Mouse (Mus musculus) lung, embryonic 16.5 days (tissue): ENCODE measurements around the gene Gata5. TPM values are rescaled to one million over a fixed set of nuclear protein-coding genes. Genes with fewer than 3 reads are reported as not detected.

Experiments used
- ATAC-seq: fragments of 200-750 bp; cut with Nextera tagmentation; 2 replicates; pipeline ENCODE4 v1.8.0; 2017; ENCODE audit warnings: low read depth, mild to moderate bottlenecking, moderate library complexity
- H3K27ac ChIP-seq: fragments of 300-500 bp; sonication (generic); 2 replicates; pipeline ENCODE4 v1.5.1; 2014; ENCODE audit warnings: mild to moderate bottlenecking, control low read depth, low read length
- H3K27me3 ChIP-seq: fragments of 300-500 bp; sonication (generic); 2 replicates; pipeline ENCODE4 v1.6.1; 2014; ENCODE audit warnings: low read depth, low read length, mixed read lengths; ENCODE audit not compliant: control insufficient read depth, insufficient read depth
- H3K36me3 ChIP-seq: fragments of 300-500 bp; sonication (generic); 2 replicates; pipeline ENCODE4 v1.6.1; 2014; ENCODE audit warnings: low read length; ENCODE audit not compliant: control insufficient read depth, insufficient read depth
- H3K4me1 ChIP-seq: fragments of 300-500 bp; sonication (generic); replicated peaks from 2 replicates; pipeline ENCODE4 v1.6.1; 2014; ENCODE audit warnings: low read length, mixed read lengths; ENCODE audit not compliant: control insufficient read depth, insufficient read depth
- H3K4me2 ChIP-seq: fragments of 300-500 bp; sonication (generic); 2 replicates; pipeline ENCODE4 v1.6.1; 2014; ENCODE audit warnings: low read depth, low read length, control low read depth
- H3K4me3 ChIP-seq: fragments of 300-500 bp; sonication (generic); 2 replicates; pipeline ENCODE4 v1.5.1; 2014; ENCODE audit warnings: mild to moderate bottlenecking, low read length, control low read depth
- H3K9ac ChIP-seq: fragments of 300-500 bp; sonication (generic); 2 replicates; pipeline ENCODE4 v1.6.1; 2014; ENCODE audit warnings: low read length, control low read depth
- H3K9me3 ChIP-seq: fragments of 300-500 bp; sonication (generic); 2 replicates; pipeline ENCODE4 v1.6.1; 2016; ENCODE audit warnings: low read length; ENCODE audit not compliant: control insufficient read depth
- WGBS: fragments of 180-500 bp; shearing (Covaris S2); extraction: QIAGEN DNeasy Blood & Tissue Kit; methylation state at CpG from one replicate; pipeline ENCODE4 v1.1.7; 2014; 5-methylcytosine and 5-hydroxymethylcytosine counted together
- polyA plus RNA-seq: library from polyadenylated mRNA; unstranded; fragments of >200 nt; fragmentation: Nextera tagmentation; extraction: Ambion mirVana; gene quantifications from 2 replicates; pipeline ENCODE4 v1.2.1, GENCODE M21; 2015

Gene Gata5
- polyA plus RNA-seq, result 23.2 and 25.3 TPM in 2 replicates

GRCm38 (mm10) chr2:180334551-180334986 is at the start of gene Gata5:
Gata5 (minus strand) TSS chr2:180334699.
- 1% methylated on average over 29 of the region's 33 CpGs for WGBS

DNA sequence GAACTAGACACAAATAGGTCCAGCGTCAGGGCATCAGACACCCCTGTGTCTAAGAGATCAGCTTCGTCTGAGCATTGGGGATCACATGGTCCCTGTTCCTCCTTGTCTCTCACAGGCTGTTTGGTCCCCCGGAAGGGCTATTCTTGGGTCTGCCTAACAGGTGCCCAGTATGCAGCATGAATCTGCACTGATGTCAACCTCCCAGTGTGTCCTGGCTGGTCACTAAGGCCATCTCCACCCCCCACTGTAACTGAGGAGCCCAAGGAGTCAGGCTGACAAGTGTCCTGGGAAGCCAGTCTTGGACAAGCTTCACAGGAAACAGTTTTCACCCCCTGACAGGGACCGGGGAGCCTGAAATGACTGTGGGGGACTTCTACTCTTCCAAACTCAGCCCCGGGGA is 42.2 kb upstream of the Gata5 start:
- ATAC-seq, result no peak
- Histone ChIP-seq H3K4me1 (no peaks in the 10 kb centered on the region), H3K36me3 (no peaks in the 10 kb centered on the region), H3K27me3 (no peaks in the 10 kb centered on the region), H3K4me2 (no peak overlapping the region), H3K9ac (no peak overlapping the region), H3K27ac (no peak overlapping the region), H3K4me3 (no peak overlapping the region), H3K9me3 (no peaks in the 10 kb centered on the region)
- WGBS, result 67% methylated on average over 5 of the region's 5 CpGs

More at GRCm38 (mm10) chr2:180334551-180334986, at the start of gene Gata5:
- Histone ChIP-seq H3K27me3 (peaks cover 2% of the 10 kb centered on the region; the same call in 1 of the 2 replicates), H3K9me3 (no peaks in the 10 kb centered on the region), H3K27ac (peak within 1 kb of the TSS; percentile 84), H3K4me1 (peaks cover 18% of the 10 kb centered on the region), H3K4me2 (peak within 1 kb of the TSS; percentile 64), H3K4me3 (peak within 1 kb of the TSS; percentile 64), H3K36me3 (no peaks in the 10 kb centered on the region), H3K9ac (peak within 1 kb of the TSS; percentile 88)
- ATAC-seq, result peak; percentile 95

DNA sequence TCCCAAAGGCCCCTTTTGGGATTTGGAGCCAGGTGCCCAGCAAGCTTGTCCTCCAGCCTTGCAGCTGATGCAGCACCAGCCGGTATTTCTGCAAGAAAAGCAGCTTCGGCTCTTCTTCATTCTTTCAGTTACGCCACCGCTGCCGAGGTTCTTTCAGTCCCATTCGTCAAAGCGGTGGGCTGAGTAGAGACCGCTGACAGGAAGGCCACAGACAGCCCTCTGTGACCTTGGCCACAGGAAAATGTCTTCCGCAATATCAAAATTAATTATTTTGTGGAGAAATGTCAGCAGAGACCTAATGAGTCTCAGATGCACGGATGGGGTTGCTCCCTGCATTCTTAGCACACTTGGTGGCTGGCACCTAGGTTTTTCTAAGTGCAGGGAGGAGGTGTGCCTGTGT is 38.8 kb upstream of the Gata5 start:
- Histone ChIP-seq H3K9ac (no peak overlapping the region), H3K27me3 (no peaks in the 10 kb centered on the region), H3K4me3 (no peak overlapping the region), H3K36me3 (no peaks in the 10 kb centered on the region), H3K9me3 (no peaks in the 10 kb centered on the region), H3K4me2 (no peak overlapping the region), H3K27ac (no peak overlapping the region), H3K4me1 (no peaks in the 10 kb centered on the region)
- no peak for ATAC-seq
- 52% methylated on average over 10 of the region's 10 CpGs for WGBS

- WGBS, result 75% methylated on average over 5 of the region's 5 CpGs
- Histone ChIP-seq H3K36me3 (no peaks in the 10 kb centered on the region), H3K27me3 (no peaks in the 10 kb centered on the region), H3K4me3 (no peak overlapping the region), H3K9me3 (no peaks in the 10 kb centered on the region), H3K27ac (no peak overlapping the region), H3K9ac (no peak overlapping the region), H3K4me1 (no peaks in the 10 kb centered on the region), H3K4me2 (no peak overlapping the region)
- ATAC-seq, result no peak
These were observed 33.9 kb upstream of the Gata5 start for GRCm38 (mm10) chr2:180368359-180368758.

DNA sequence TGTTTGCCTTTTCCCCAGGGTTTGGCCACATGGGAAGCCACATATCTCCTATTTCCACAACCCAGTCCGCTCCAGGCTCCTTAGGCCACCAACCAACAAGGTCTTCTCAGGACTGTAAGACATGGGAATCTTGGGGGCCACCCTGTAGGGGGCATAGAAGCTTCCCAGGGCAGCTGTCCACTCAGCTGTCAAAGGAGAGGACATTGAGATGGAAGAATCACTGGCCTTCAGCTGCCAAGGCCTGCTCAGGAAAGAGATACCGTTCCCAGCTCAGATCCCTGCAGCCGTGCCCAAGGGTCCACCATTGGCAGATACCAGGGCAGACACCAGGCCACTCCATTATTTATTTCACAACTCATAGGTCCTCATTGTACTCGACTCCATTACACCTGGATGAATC is 32.9 kb upstream of the Gata5 start:
- Histone ChIP-seq H3K27me3 (no peaks in the 10 kb centered on the region), H3K4me1 (no peaks in the 10 kb centered on the region), H3K4me2 (no peak overlapping the region), H3K9ac (no peak overlapping the region), H3K4me3 (no peak overlapping the region), H3K36me3 (no peaks in the 10 kb centered on the region), H3K27ac (no peak overlapping the region), H3K9me3 (no peaks in the 10 kb centered on the region)
- WGBS, result 73% methylated on average over 4 of the region's 4 CpGs
- ATAC-seq, result no peak

DNA sequence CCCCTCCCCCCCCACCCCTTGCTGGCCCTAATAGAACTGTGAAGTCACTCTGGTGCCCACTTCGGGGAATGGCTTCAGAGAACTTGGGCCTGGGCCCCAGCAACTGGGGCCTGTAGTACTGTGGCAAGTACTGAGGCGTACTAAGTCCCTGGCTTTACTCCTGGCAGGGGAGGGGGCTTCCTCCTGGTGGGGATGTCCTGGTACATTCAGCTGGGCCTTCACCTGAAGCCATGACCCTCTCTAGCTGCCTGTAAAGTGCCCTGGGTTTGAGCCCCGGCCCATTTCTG is 28.9 kb upstream of the Gata5 start:
- no peak for ATAC-seq
- no peak overlapping the region for H3K4me2 ChIP-seq
- no peak overlapping the region for H3K4me3 ChIP-seq
- H3K9ac ChIP-seq, result no peak overlapping the region
- H3K36me3 ChIP-seq, result no peaks in the 10 kb centered on the region
- 73% methylated on average over 3 of the region's 3 CpGs for WGBS
- no peaks in the 10 kb centered on the region for H3K27me3 ChIP-seq
- no peaks in the 10 kb centered on the region for H3K9me3 ChIP-seq
- no peaks in the 10 kb centered on the region for H3K4me1 ChIP-seq
- no peak overlapping the region for H3K27ac ChIP-seq

- Histone ChIP-seq H3K36me3 (no peaks in the 10 kb centered on the region), H3K27me3 (no peaks in the 10 kb centered on the region), H3K4me3 (no peak overlapping the region), H3K4me1 (no peaks in the 10 kb centered on the region), H3K9me3 (no peaks in the 10 kb centered on the region), H3K4me2 (no peak overlapping the region), H3K27ac (no peak overlapping the region), H3K9ac (no peak overlapping the region)
- no peak for ATAC-seq
- 46% methylated on average over 7 of the region's 7 CpGs for whole genome bisulfite sequencing
These were observed 28.3 kb upstream of the Gata5 start for GRCm38 (mm10) chr2:180362585-180363433.

GRCm38 (mm10) chr2:180359062-180359461 is 24.6 kb upstream of the Gata5 start:
- Histone ChIP-seq H3K9me3 (no peaks in the 10 kb centered on the region), H3K4me2 (no peak overlapping the region), H3K27ac (no peak overlapping the region), H3K4me1 (no peaks in the 10 kb centered on the region), H3K36me3 (no peaks in the 10 kb centered on the region), H3K9ac (no peak overlapping the region), H3K4me3 (no peak overlapping the region), H3K27me3 (no peaks in the 10 kb centered on the region)
- 6% methylated on average over 4 of the region's 4 CpGs for WGBS
- peak; percentile 41 for ATAC-seq

DNA sequence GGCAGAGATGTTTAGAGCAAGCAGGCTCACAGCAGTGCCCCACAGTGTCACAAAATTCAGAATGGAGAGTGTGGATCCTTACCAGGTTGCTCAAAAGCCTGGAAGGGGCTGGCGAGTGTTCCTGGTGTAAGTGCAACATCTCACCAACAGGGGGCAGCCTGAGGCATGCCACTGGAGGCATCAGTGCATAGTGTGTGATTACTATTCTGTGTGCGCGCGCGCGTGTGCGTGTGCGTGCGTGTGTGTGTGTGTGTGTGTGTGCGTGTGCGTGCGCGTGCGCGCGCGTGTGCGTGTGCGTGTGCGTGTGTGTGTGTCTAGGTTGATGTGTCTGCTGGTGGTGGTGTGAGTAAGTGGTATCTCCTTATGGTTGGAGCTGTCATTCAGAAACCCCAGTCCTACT is 18.8 kb upstream of the Gata5 start:
- H3K9me3 ChIP-seq, result no peaks in the 10 kb centered on the region
- H3K4me3 ChIP-seq, result no peak overlapping the region
- H3K36me3 ChIP-seq, result no peaks in the 10 kb centered on the region
- H3K9ac ChIP-seq, result no peak overlapping the region
- H3K4me1 ChIP-seq, result no peaks in the 10 kb centered on the region
- no peaks in the 10 kb centered on the region for H3K27me3 ChIP-seq
- H3K4me2 ChIP-seq, result no peak overlapping the region
- no peak overlapping the region for H3K27ac ChIP-seq
- ATAC-seq, result 0 out of 2 replicates have a peak, but pooled peaks have one; percentile 31
- 38% methylated on average over 20 of the region's 20 CpGs for WGBS
